Mouse (Mus musculus) intestine, postnatal 0 days (tissue): ENCODE measurements around the gene Ctdsp1. TPM values are rescaled to one million over a fixed set of nuclear protein-coding genes. Genes with fewer than 3 reads are reported as not detected.

Experiments
- ATAC-seq: fragments of 200-750 bp; cut with Nextera tagmentation; 2 replicates; pipeline ENCODE4 v1.8.0; 2017; ENCODE audit warnings: mild to moderate bottlenecking, moderate TSS enrichment, moderate library complexity
- H3K27ac ChIP-seq: fragments of 300-500 bp; sonication (generic); 2 replicates; pipeline ENCODE4 v1.5.1; 2014; ENCODE audit warnings: mild to moderate bottlenecking, low read depth, low read length, moderate library complexity
- H3K27me3 ChIP-seq: fragments of 300-500 bp; sonication (generic); replicated peaks from 2 replicates; pipeline ENCODE4 v1.6.1; 2014; ENCODE audit warnings: low read length, mixed read lengths; ENCODE audit not compliant: control insufficient read depth, insufficient read depth
- H3K36me3 ChIP-seq: fragments of 300-500 bp; sonication (generic); 2 replicates; pipeline ENCODE4 v1.6.1; 2014; ENCODE audit warnings: mild to moderate bottlenecking, moderate library complexity; ENCODE audit not compliant: control insufficient read depth, insufficient read depth
- H3K4me1 ChIP-seq: fragments of 300-500 bp; sonication (generic); replicated peaks from 2 replicates; pipeline ENCODE4 v1.6.1; 2014; ENCODE audit warnings: antibody characterized with exemption, low read length, mixed read lengths; ENCODE audit not compliant: control insufficient read depth, insufficient read depth
- H3K4me2 ChIP-seq: fragments of 300-500 bp; sonication (generic); replicated peaks from 2 replicates; pipeline ENCODE4 v1.6.1; 2014; ENCODE audit warnings: low read depth, mild to moderate bottlenecking, moderate library complexity
- H3K4me3 ChIP-seq: fragments of 300-500 bp; sonication (generic); 2 replicates; pipeline ENCODE4 v1.5.1; 2014; ENCODE audit warnings: low read depth, low read length
- H3K9ac ChIP-seq: fragments of 300-500 bp; sonication (generic); 2 replicates; pipeline ENCODE4 v1.6.1; 2014; ENCODE audit warnings: mild to moderate bottlenecking, low read depth, low read length
- H3K9me3 ChIP-seq: fragments of 300-500 bp; sonication (generic); 2 replicates; pipeline ENCODE4 v1.6.1; 2016; ENCODE audit warnings: mixed run types; ENCODE audit not compliant: control insufficient read depth
- CTCF ChIP-seq: sonication (generic); IDR thresholded peaks from 2 replicates; pipeline ENCODE4 v1.5.1; 2016; ENCODE audit warnings: low read depth, mild to moderate bottlenecking, control low read depth, antibody characterized with exemption, moderate library complexity
- WGBS: fragments of 180-500 bp; shearing (Covaris S2); extraction: QIAGEN DNeasy Blood & Tissue Kit; methylation state at CpG from one replicate; pipeline ENCODE4 v1.1.7; 2014; 5-methylcytosine and 5-hydroxymethylcytosine counted together
- polyA plus RNA-seq: library from polyadenylated mRNA; unstranded; fragments of >200 nt; fragmentation: Nextera tagmentation; extraction: Ambion mirVana; gene quantifications from 2 replicates; pipeline ENCODE4 v1.2.1, GENCODE M21; 2015

Gene Ctdsp1
- polyA plus RNA-seq, result 48.9 and 52.4 TPM in 2 replicates

DNA sequence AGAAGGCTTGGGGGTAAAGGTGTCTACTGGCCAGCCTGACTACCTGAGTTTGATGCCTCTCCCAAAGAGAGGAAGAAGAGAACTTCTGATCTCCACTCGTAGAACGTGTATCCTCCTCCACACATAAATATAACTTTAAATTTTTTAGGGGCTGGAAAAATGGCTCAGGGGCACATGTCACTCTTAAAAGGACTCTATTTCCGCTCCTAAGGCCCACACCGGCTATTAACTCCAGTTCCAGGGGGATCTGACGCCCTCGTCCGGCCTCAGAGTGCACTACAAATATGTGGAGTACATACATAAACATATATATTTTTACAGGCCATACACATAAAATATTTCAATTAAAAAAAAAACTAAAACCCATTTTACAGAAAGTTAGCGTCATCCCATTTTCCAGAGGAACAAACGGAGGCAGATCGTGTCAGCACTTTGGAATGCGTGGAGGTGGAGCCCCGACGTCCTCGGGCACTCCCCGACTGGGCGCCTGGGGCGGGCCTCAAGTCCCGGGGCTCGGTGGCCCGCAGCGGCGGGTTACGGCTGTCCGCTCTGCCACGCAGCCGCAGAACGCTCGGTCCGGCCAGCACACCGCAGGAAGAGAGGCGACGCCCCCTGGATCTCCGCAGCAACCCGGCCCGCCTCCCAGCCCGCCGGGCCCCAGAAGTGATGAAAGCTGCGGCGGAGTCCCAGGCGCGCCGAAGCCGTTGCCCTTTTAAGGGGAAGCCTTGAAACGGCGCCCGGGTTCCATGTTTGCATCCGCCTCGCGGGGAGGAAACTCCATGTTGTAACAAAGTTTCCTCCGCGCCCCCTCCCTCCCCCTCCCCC is at the start of gene Ctdsp1:
Gene Ctdsp1 (plus strand): TSS at position 586 of the 825 bp plus-strand sequence.
- H3K4me1 ChIP-seq, result peaks cover 5% of the 10 kb centered on the region
- 3% methylated on average over 50 of the region's 51 CpGs for WGBS
- ATAC-seq, result peak; percentile 79
- TF ChIP-seq CTCF, result peak; percentile 6
- peak within 1 kb of the TSS; percentile 70 for H3K4me3 ChIP-seq
- H3K9ac ChIP-seq, result peak within 1 kb of the TSS; percentile 96
- peaks cover 23% of the 10 kb centered on the region for H3K36me3 ChIP-seq
- peak within 1 kb of the TSS; percentile 96 for H3K4me2 ChIP-seq
- H3K27me3 ChIP-seq, result no peaks in the 10 kb centered on the region
- H3K27ac ChIP-seq, result peak within 1 kb of the TSS; percentile 99
- H3K9me3 ChIP-seq, result no peaks in the 10 kb centered on the region

DNA sequence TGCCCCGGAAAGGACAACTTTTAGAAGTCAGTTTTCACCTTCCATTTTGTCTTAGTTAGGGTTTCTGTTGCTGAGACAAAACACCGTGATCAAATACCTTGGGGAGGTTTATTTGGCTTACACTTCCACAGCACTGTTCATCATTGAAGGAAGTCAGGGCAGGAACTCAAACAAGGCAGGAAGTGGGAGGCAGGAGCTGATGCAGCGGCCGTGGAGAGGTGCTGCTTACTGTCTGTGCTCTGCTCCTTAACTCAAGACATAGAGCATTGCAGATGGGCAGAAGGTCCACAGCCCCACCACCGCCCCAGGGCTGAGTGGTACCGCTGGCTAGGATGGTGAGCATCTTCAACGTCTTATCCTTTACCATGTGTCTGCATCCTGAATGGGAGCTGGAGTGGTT is 49.4 kb upstream of the Ctdsp1 start:
- no peak for TF ChIP-seq CTCF
- no peak for ATAC-seq

DNA sequence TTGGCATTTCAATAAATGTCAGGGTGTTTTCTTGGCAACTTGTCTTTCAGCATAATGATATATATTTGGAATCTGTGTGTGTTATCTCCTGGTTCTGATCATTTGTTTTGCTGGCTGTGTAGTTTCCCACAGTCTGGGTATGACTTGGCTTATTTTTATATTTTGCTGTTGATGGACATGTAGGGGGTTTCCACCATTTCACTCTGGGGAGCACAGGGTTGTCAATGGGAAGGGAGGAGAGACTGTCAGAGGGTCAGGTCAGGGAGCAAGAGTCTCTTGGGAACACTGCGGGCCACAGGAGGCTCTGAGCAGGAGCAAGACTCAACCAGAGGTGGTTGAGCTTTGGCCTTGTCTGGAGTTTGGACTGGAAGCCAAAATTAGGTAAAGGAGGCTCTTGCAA is 49.0 kb upstream of the Ctdsp1 start:
- no peak for TF ChIP-seq CTCF
- no peak overlapping the region for H3K4me3 ChIP-seq
- no peak for ATAC-seq
- no peak overlapping the region for H3K27ac ChIP-seq
- no peak overlapping the region for H3K9ac ChIP-seq
- no peaks in the 10 kb centered on the region for H3K27me3 ChIP-seq
- no peak overlapping the region for H3K4me2 ChIP-seq
- H3K9me3 ChIP-seq, result no peaks in the 10 kb centered on the region
- 84% methylated on average over 1 of the region's 1 CpGs for WGBS
- H3K4me1 ChIP-seq, result no peaks in the 10 kb centered on the region
- no peaks in the 10 kb centered on the region for H3K36me3 ChIP-seq

More for the DNA sequence above, 49.4 kb upstream of the Ctdsp1 start:
- Histone ChIP-seq H3K9ac (no peak overlapping the region), H3K4me3 (no peak overlapping the region), H3K27me3 (no peaks in the 10 kb centered on the region), H3K9me3 (no peaks in the 10 kb centered on the region), H3K4me2 (no peak overlapping the region), H3K27ac (no peak overlapping the region), H3K36me3 (no peaks in the 10 kb centered on the region), H3K4me1 (no peaks in the 10 kb centered on the region)
- WGBS, result 80% methylated on average over 7 of the region's 7 CpGs

DNA sequence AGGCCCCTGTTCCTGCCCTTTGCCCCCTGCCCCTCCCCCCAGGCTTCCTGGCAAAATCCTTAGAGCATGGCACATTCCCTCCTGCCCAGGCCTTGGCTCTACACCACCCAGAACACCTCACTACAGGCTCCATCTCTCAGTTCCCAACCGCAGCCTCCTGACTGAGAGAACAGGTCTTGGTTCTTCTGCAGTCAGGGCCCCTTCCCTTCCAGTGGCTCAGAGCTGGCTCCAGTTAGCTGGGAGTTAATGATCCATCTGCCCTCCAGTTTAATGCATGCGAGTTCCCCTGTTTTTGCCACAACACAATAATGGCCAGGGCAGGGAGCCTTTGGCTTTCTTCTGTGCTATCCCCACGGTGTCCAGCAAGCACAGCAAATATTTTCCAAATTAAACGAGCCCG is 48.1 kb upstream of the Ctdsp1 start:
- H3K27me3 ChIP-seq, result no peaks in the 10 kb centered on the region
- H3K4me1 ChIP-seq, result no peaks in the 10 kb centered on the region
- H3K9me3 ChIP-seq, result no peaks in the 10 kb centered on the region
- ATAC-seq, result no peak
- 70% methylated on average over 5 of the region's 5 CpGs for WGBS
- H3K9ac ChIP-seq, result no peak overlapping the region
- TF ChIP-seq CTCF, result no peak
- no peak overlapping the region for H3K4me2 ChIP-seq
- H3K27ac ChIP-seq, result no peak overlapping the region
- no peak overlapping the region for H3K4me3 ChIP-seq
- H3K36me3 ChIP-seq, result no peaks in the 10 kb centered on the region

DNA sequence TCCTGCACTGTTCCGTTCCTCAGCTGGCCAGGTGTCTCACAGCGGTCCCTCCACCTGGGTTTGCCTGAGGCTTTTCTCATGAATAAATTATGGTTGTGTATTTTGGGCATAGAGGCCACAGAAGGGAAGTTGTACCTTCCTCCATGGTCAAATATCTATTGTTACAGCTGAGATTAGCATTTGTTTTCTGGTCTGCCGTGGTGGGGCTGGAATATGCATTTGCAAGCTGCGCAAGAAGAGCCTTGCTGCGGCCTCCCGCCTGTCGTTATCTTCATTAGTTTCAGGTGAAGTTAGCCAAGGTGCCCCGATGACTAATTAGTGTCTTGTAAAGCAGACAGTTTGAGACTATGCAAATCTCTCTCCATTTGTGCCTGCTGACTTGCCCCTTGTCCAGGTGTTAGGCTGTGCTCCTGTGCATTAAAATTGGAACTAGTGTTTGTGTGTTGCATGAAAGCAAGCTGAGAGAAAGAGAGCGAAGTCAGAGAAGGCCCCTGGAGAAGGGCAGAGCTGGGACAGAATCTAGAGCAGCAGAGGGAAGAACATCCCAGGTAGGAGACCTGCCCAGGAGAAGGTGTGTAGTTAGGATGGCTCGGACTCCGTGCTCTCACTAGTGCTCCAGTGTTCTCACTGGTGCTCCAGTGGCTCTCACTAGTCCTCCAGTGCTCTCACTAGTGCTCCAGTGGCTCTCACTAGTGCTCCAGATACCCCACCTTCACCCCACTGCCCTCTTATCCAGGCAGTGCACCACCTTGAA is 47.0 kb upstream of the Ctdsp1 start:
- WGBS, result 80% methylated on average over 11 of the region's 11 CpGs
- no peaks in the 10 kb centered on the region for H3K27me3 ChIP-seq
- H3K9ac ChIP-seq, result no peak overlapping the region
- no peak overlapping the region for H3K27ac ChIP-seq
- no peak for TF ChIP-seq CTCF
- H3K9me3 ChIP-seq, result no peaks in the 10 kb centered on the region
- no peak for ATAC-seq
- no peak overlapping the region for H3K4me2 ChIP-seq
- H3K4me1 ChIP-seq, result no peaks in the 10 kb centered on the region
- no peak overlapping the region for H3K4me3 ChIP-seq
- 0 out of 2 replicates have a peak, but pooled peaks cover under 1% of the 10 kb centered on the region for H3K36me3 ChIP-seq

DNA sequence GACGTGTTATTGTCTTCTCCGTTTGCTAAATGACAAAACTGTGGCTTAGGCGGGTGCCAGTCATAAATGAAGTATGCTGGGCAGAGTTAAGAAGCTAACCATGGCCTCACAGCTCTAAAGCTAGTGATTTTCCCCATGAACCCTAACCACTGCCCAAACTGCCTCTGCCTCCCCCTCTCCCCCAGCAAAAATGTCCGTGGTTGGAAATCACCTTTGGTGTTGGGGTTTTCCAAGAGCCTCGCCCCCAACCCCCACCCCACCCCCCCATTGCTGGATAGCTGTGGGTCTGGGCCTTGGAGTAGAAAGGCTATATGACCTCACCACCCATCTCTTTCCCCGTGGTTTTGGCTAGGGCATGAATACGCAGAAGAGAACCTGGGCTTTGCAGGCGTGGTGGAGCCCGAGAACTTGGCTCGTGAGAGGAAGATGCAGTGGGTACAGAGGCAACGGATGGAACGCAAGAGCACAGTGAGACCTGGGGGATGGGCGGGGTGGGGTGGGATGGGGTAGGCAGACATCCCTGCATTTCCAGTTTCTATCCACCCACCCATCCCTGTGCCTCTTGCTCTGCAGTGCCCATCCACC is 40.0 kb upstream of the Ctdsp1 start:
- Histone ChIP-seq H3K4me3 (no peak overlapping the region), H3K9me3 (no peaks in the 10 kb centered on the region), H3K36me3 (0 out of 2 replicates have a peak, but pooled peaks cover 12% of the 10 kb centered on the region), H3K4me2 (no peak overlapping the region), H3K27me3 (no peaks in the 10 kb centered on the region), H3K9ac (no peak overlapping the region), H3K27ac (no peak overlapping the region), H3K4me1 (no peaks in the 10 kb centered on the region)
- WGBS, result 89% methylated on average over 13 of the region's 13 CpGs
- no peak for ATAC-seq
- TF ChIP-seq CTCF, result no peak
